17 mouse cellular contexts compared by ENCODE assay signal in genomic region chr1:36129881-36130280, GRCm38 (mm10).
A peak's percentile ranks its signal among the peaks of the same experiment; 100 is the strongest.
DNase-seq lines count a peak whose midpoint lies in the region; ATAC-seq and TF ChIP-seq lines count a peak whose summit lies in the region.
"Had no signal": no experiment of that assay in that cellular context is flagged by ENCODE, and none has a peak within 500 bp of the region (broad histone marks: within the 10 kb centered on the region; RNA-seq: fewer than 3 reads in every experiment).

No protein-coding gene starts in this region.

- WGBS in kidney, embryonic 16.5 days, result 94% methylated on average over 8 of the region's 8 CpGs
- 83% methylated on average over 8 of the region's 8 CpGs for WGBS in liver, postnatal 0 days (ENCODE audit: insufficient replicate concordance)

- no peak overlapping the region for H3K4me3 ChIP-seq in kidney, embryonic 16.5 days (ENCODE audit: low read length)
- H3K4me3 ChIP-seq in G1E (ENCODE audit: low read depth, low read length), result peak overlapping the region; percentile 24; the same call in 1 of the 2 replicates
- no peak overlapping the region for H3K4me3 ChIP-seq in liver, postnatal 0 days (ENCODE audit: low read depth, low read length)
- H3K4me3 ChIP-seq: gastrocnemius, adult 2 months; limb, embryonic 12.5 days; neural tube, embryonic 13.5 days had no signal

- H3K27ac ChIP-seq in kidney, embryonic 16.5 days (ENCODE audit: low read length), result peak overlapping the region; percentile 32; the same call in 1 of the 2 replicates
- H3K27ac ChIP-seq in liver, postnatal 0 days (ENCODE audit: low read depth), result peak overlapping the region; percentile 80
- H3K27ac ChIP-seq: gastrocnemius, adult 2 months; hindbrain, postnatal 0 days; limb, embryonic 12.5 days; neural tube, embryonic 13.5 days had no signal

- no peaks in the 10 kb centered on the region for H3K36me3 ChIP-seq in kidney, embryonic 16.5 days (ENCODE audit: insufficient read depth, low read length)
- H3K36me3 ChIP-seq in G1E (replicated peaks), result peaks cover 5% of the 10 kb centered on the region
- no peaks in the 10 kb centered on the region for H3K36me3 ChIP-seq in liver, postnatal 0 days (replicated peaks; ENCODE audit: insufficient read depth, low read length)
- H3K36me3 ChIP-seq: limb, embryonic 12.5 days; neural tube, embryonic 13.5 days had no signal

- no peak overlapping the region for H3K9ac ChIP-seq in kidney, embryonic 16.5 days (replicated peaks; ENCODE audit: low read length)
- H3K9ac ChIP-seq in liver, postnatal 0 days (replicated peaks), result 0 out of 2 replicates have a peak overlapping the region, but pooled peaks have one; percentile 22
- H3K9ac ChIP-seq: limb, embryonic 12.5 days; lung, embryonic 14.5 days; neural tube, embryonic 13.5 days had no signal

- no peak for TF ChIP-seq CTCF in G1E (IDR thresholded peaks at IDR 0.05; ENCODE audit: low read depth, low read length)
- TF ChIP-seq CTCF in liver, postnatal 0 days (IDR thresholded peaks at IDR 0.05; ENCODE audit: low read depth), result no peak

- no peaks in the 10 kb centered on the region for H3K27me3 ChIP-seq in kidney, embryonic 16.5 days (ENCODE audit: insufficient read depth, low read length)
- H3K27me3 ChIP-seq in G1E (ENCODE audit: insufficient read depth, low read length), result no peaks in the 10 kb centered on the region
- H3K27me3 ChIP-seq in liver, postnatal 0 days (ENCODE audit: insufficient read depth, low read length), result no peaks in the 10 kb centered on the region
- H3K27me3 ChIP-seq: limb, embryonic 12.5 days; neural tube, embryonic 13.5 days had no signal

- no peak for DNase-seq in kidney, adult 11 months
- no peak for DNase-seq in G1E (ENCODE audit: low spot score)
- DNase-seq in liver, postnatal 0 days, result no peak
- DNase-seq in right cerebral cortex, postnatal 14 days, result no peak
- no peak for DNase-seq in retina, embryonic 14.5 days (ENCODE audit: low spot score)
- DNase-seq in cerebellum, adult 9-11 months, result no peak
- DNase-seq: cerebellum, adult 11 months; embryo, embryonic 11 days; gastrocnemius, adult 2 months; spleen, adult 18-20 months had no signal

- ATAC-seq in kidney, embryonic 16.5 days (ENCODE audit: low FRiP score, low TSS enrichment), result no peak
- ATAC-seq in G1E (ENCODE audit: extremely low read depth, insufficient number of reproducible peaks, low FRiP score, poor library complexity, severe bottlenecking), result no peak
- peak; percentile 17; the same call in 1 of the 2 replicates for ATAC-seq in erythroblast, adult 5-6 weeks (replicated peaks; ENCODE audit: low FRiP score, poor library complexity, severe bottlenecking)
- no peak for ATAC-seq in liver, postnatal 0 days
- ATAC-seq: hindbrain, postnatal 0 days had no signal

- H3K9me3 ChIP-seq in kidney, embryonic 16.5 days (ENCODE audit: low read length), result no peaks in the 10 kb centered on the region
- H3K9me3 ChIP-seq in G1E (replicated peaks), result peaks cover under 1% of the 10 kb centered on the region; the same call in 1 of the 2 replicates
- no peaks in the 10 kb centered on the region for H3K9me3 ChIP-seq in liver, postnatal 0 days (ENCODE audit: low read length)
- H3K9me3 ChIP-seq: limb, embryonic 12.5 days; neural tube, embryonic 13.5 days had no signal

- H3K4me2 ChIP-seq in kidney, embryonic 16.5 days (replicated peaks; ENCODE audit: low read depth, low read length), result no peak overlapping the region
- 0 out of 2 replicates have a peak overlapping the region, but pooled peaks have one; percentile 51 for H3K4me2 ChIP-seq in liver, postnatal 0 days (ENCODE audit: low read depth, low read length)
- H3K4me2 ChIP-seq: limb, embryonic 12.5 days; lung, embryonic 14.5 days; midbrain, embryonic 11.5 days; neural tube, embryonic 13.5 days had no signal

- no peak for TF ChIP-seq EP300 in liver, postnatal 0 days (IDR thresholded peaks at IDR 0.05; ENCODE audit: low read depth)

- peaks cover 27% of the 10 kb centered on the region for H3K4me1 ChIP-seq in kidney, embryonic 16.5 days (ENCODE audit: insufficient read depth, low read length)
- peaks cover 80% of the 10 kb centered on the region for H3K4me1 ChIP-seq in G1E (ENCODE audit: insufficient read depth, low read depth, low read length)
- H3K4me1 ChIP-seq in liver, postnatal 0 days (ENCODE audit: insufficient read depth), result peaks cover 58% of the 10 kb centered on the region
- H3K4me1 ChIP-seq: neural tube, embryonic 13.5 days had no signal
